ENCODE assay signal across 8 mouse cellular contexts in genomic region chr5:30867712-30868111, GRCm38 (mm10). TPM values are rescaled to one million over a fixed set of nuclear protein-coding genes. Genes with fewer than 3 reads are reported as not detected.
DNase-seq lines count a peak whose midpoint lies in the region; ATAC-seq and TF ChIP-seq lines count a peak whose summit lies in the region.

Gene Tmem214, plus strand, starts transcription at chr5:30868012.

- H3K27ac ChIP-seq in embryonic facial prominence, embryonic 10.5 days (replicated peaks): peak within 1 kb of the TSS; percentile 92
- no peak within 1 kb of the TSS for H3K27ac ChIP-seq in heart, embryonic 15.5 days
- H3K27ac ChIP-seq in neural tube, embryonic 13.5 days (replicated peaks): no peak within 1 kb of the TSS

- 95% methylated on average over 3 of the region's 3 CpGs for WGBS in lung, adult 2 months
- 93% methylated on average over 3 of the region's 3 CpGs for WGBS in embryonic facial prominence, embryonic 10.5 days
- 92% methylated on average over 3 of the region's 3 CpGs for WGBS in heart, embryonic 15.5 days
- 97% methylated on average over 3 of the region's 3 CpGs for WGBS in neural tube, embryonic 13.5 days

- no peaks in the 10 kb centered on the region for H3K9me3 ChIP-seq in embryonic facial prominence, embryonic 10.5 days
- H3K9me3 ChIP-seq in heart, embryonic 15.5 days (replicated peaks): no peaks in the 10 kb centered on the region
- H3K9me3 ChIP-seq in neural tube, embryonic 13.5 days: no peaks in the 10 kb centered on the region

- H3K9ac ChIP-seq in heart, embryonic 15.5 days: no peak within 1 kb of the TSS
- no peak within 1 kb of the TSS for H3K9ac ChIP-seq in neural tube, embryonic 13.5 days

- H3K27me3 ChIP-seq in embryonic facial prominence, embryonic 10.5 days (replicated peaks; ENCODE audit: low read depth, poor library complexity, severe bottlenecking): 0 out of 2 replicates have a peak, but pooled peaks cover 9% of the 10 kb centered on the region
- H3K27me3 ChIP-seq in heart, embryonic 15.5 days: no peaks in the 10 kb centered on the region
- H3K27me3 ChIP-seq in neural tube, embryonic 13.5 days: no peaks in the 10 kb centered on the region

- H3K4me1 ChIP-seq in lung, adult 2 months (ENCODE audit: control insufficient read depth, insufficient read depth, low read length): peaks cover 7% of the 10 kb centered on the region
- H3K4me1 ChIP-seq in embryonic facial prominence, embryonic 10.5 days: peaks cover 30% of the 10 kb centered on the region
- peaks cover 29% of the 10 kb centered on the region for H3K4me1 ChIP-seq in heart, embryonic 15.5 days (replicated peaks)
- peaks cover 23% of the 10 kb centered on the region for H3K4me1 ChIP-seq in neural tube, embryonic 13.5 days (replicated peaks)

- no peak within 1 kb of the TSS for H3K4me3 ChIP-seq in lung, adult 2 months (replicated peaks; ENCODE audit: extremely low read depth, low read depth, low read length)
- H3K4me3 ChIP-seq in embryonic facial prominence, embryonic 10.5 days: peak within 1 kb of the TSS; percentile 91
- no peak within 1 kb of the TSS; the same call in 1 of the 2 replicates for H3K4me3 ChIP-seq in heart, embryonic 15.5 days
- 0 out of 2 replicates have a peak within 1 kb of the TSS, but pooled peaks have one; percentile 84 for H3K4me3 ChIP-seq in neural tube, embryonic 13.5 days

- intact Hi-C loops in left cerebral cortex, postnatal 36 days (cut with DNase I): no loop called here

- no peak for TF ChIP-seq CTCF in lung, adult 2 months (IDR thresholded peaks at IDR 0.05; ENCODE audit: insufficient read depth, low read length)

- no peak for TF ChIP-seq POLR2A in lung, adult 2 months (IDR thresholded peaks at IDR 0.05; ENCODE audit: borderline replicate concordance, extremely low read depth, low read depth, low read length)

- no peak within 1 kb of the TSS for H3K4me2 ChIP-seq in heart, embryonic 15.5 days
- H3K4me2 ChIP-seq in neural tube, embryonic 13.5 days: no peak within 1 kb of the TSS

- H3K36me3 ChIP-seq in embryonic facial prominence, embryonic 10.5 days (replicated peaks): peaks cover 36% of the 10 kb centered on the region
- peaks cover 16% of the 10 kb centered on the region for H3K36me3 ChIP-seq in heart, embryonic 15.5 days
- peaks cover 67% of the 10 kb centered on the region for H3K36me3 ChIP-seq in neural tube, embryonic 13.5 days

- no peak for DNase-seq in lung, adult 2 months
- DNase-seq in lung, adult 18-20 months: no peak
- no peak for DNase-seq in embryonic facial prominence, embryonic 10.5 days (ENCODE audit: low spot score)
- no peak for DNase-seq in left cerebral cortex, postnatal 36 days (ENCODE audit: low spot score in 2 of 2)
- DNase-seq in urinary bladder, postnatal 14 days (ENCODE audit: low spot score): no peak
- DNase-seq in cerebellum, adult 8-10 months: no peak

- ATAC-seq in heart, embryonic 15.5 days (replicated peaks; ENCODE audit: insufficient number of reproducible peaks, insufficient read depth, low FRiP score, low read depth): no peak
- no peak for ATAC-seq in neural tube, embryonic 13.5 days (ENCODE audit: low read depth)

RNA-seq across cellular contexts. Expression of gene Tmem214, which starts in this region (rescaled TPM):
- polyA plus RNA-seq in lung, adult 2 months (2012; rRNA removed): 85.7 and 86.6 TPM in 2 replicates
- polyA plus RNA-seq in embryonic facial prominence, embryonic 10.5 days (2016; fragmentation: Nextera tagmentation; extraction: Ambion mirVana): 68.7 and 71.1 TPM in 2 replicates
- 57.5 and 67.2 TPM in 2 replicates for polyA plus RNA-seq in heart, embryonic 15.5 days (2015; fragmentation: Nextera tagmentation; extraction: Ambion mirVana)
- total RNA-seq in left cerebral cortex, postnatal 36 days (2021): 10 to 100 TPM; 51.9 to 79.5 TPM
- polyA plus RNA-seq in neural tube, embryonic 13.5 days (2015; fragmentation: Nextera tagmentation; extraction: Ambion mirVana): 52.5 and 57.4 TPM in 2 replicates

Comparison
In these comparisons a context has a peak if more than half of its experiments do, and no peak if none do; other contexts are left out.
1. H3K4me3 ChIP-seq: peak in embryonic facial prominence, embryonic 10.5 days (single experiment) and neural tube, embryonic 13.5 days (single experiment); none in lung, adult 2 months (single experiment) and heart, embryonic 15.5 days (single experiment).